18 mouse cellular contexts compared by ENCODE assay signal in genomic region chr7:143265386-143265785, GRCm38 (mm10).
DNase-seq lines count a peak whose midpoint lies in the region; ATAC-seq and TF ChIP-seq lines count a peak whose summit lies in the region.
"Had no signal": no experiment of that assay in that cellular context is flagged by ENCODE, and none has a peak within 500 bp of the region (broad histone marks: within the 10 kb centered on the region; RNA-seq: fewer than 3 reads in every experiment).

No protein-coding gene starts in this region.

- 44% methylated on average over 11 of the region's 11 CpGs for WGBS in intestine, embryonic 14.5 days
- WGBS in intestine, postnatal 0 days = 77% methylated on average over 11 of the region's 11 CpGs
- whole genome bisulfite sequencing in embryonic facial prominence, embryonic 10.5 days = 83% methylated on average over 11 of the region's 11 CpGs
- 68% methylated on average over 11 of the region's 11 CpGs for WGBS in embryonic facial prominence, embryonic 14.5 days
- WGBS in stomach, embryonic 14.5 days = 62% methylated on average over 11 of the region's 11 CpGs

- no peaks in the 10 kb centered on the region for H3K27me3 ChIP-seq in intestine, embryonic 14.5 days (replicated peaks; ENCODE audit: control insufficient read depth, insufficient read depth, low read length)
- no peaks in the 10 kb centered on the region for H3K27me3 ChIP-seq in intestine, postnatal 0 days (replicated peaks; ENCODE audit: control insufficient read depth, insufficient read depth, low read length)
- no peaks in the 10 kb centered on the region for H3K27me3 ChIP-seq in embryonic facial prominence, embryonic 10.5 days (replicated peaks; ENCODE audit: low read depth, poor library complexity, severe bottlenecking)
- H3K27me3 ChIP-seq in embryonic facial prominence, embryonic 14.5 days (replicated peaks; ENCODE audit: control insufficient read depth, insufficient read depth, low read length) = no peaks in the 10 kb centered on the region
- no peaks in the 10 kb centered on the region for H3K27me3 ChIP-seq in stomach, embryonic 14.5 days (ENCODE audit: control insufficient read depth, insufficient read depth, low read length)
- H3K27me3 ChIP-seq: limb, embryonic 13.5 days; neural tube, embryonic 12.5 days had no signal

- H3K9ac ChIP-seq in intestine, embryonic 14.5 days (ENCODE audit: low read length) = no peak overlapping the region
- H3K9ac ChIP-seq in intestine, postnatal 0 days (ENCODE audit: low read depth, low read length) = no peak overlapping the region
- no peak overlapping the region for H3K9ac ChIP-seq in embryonic facial prominence, embryonic 14.5 days (ENCODE audit: low read depth, low read length)
- H3K9ac ChIP-seq in stomach, embryonic 14.5 days (replicated peaks; ENCODE audit: low read depth, low read length) = no peak overlapping the region
- H3K9ac ChIP-seq: limb, embryonic 13.5 days; neural tube, embryonic 12.5 days had no signal

- no peaks in the 10 kb centered on the region for H3K9me3 ChIP-seq in intestine, embryonic 14.5 days (ENCODE audit: control insufficient read depth, low read length)
- H3K9me3 ChIP-seq in intestine, postnatal 0 days (ENCODE audit: control insufficient read depth) = no peaks in the 10 kb centered on the region
- H3K9me3 ChIP-seq in embryonic facial prominence, embryonic 10.5 days = no peaks in the 10 kb centered on the region
- H3K9me3 ChIP-seq in embryonic facial prominence, embryonic 14.5 days (ENCODE audit: control insufficient read depth, low read length) = no peaks in the 10 kb centered on the region
- no peaks in the 10 kb centered on the region for H3K9me3 ChIP-seq in stomach, embryonic 14.5 days (ENCODE audit: control insufficient read depth, low read depth, low read length)
- H3K9me3 ChIP-seq: limb, embryonic 13.5 days; neural tube, embryonic 12.5 days had no signal

- TF ChIP-seq CTCF in intestine, postnatal 0 days (IDR thresholded peaks at IDR 0.05; ENCODE audit: low read depth) = no peak

- peak; percentile 57 for ATAC-seq in intestine, embryonic 14.5 days (replicated peaks; ENCODE audit: low FRiP score, low TSS enrichment, low read depth)
- ATAC-seq in intestine, postnatal 0 days = no peak
- ATAC-seq in embryonic facial prominence, embryonic 14.5 days (ENCODE audit: low read depth) = no peak
- peak; percentile 64; the same call in 1 of the 2 replicates for ATAC-seq in stomach, embryonic 14.5 days (ENCODE audit: insufficient number of reproducible peaks, insufficient read depth, low FRiP score, low read depth)
- ATAC-seq: forebrain, embryonic 16.5 days had no signal

- no peak for DNase-seq in intestine, embryonic 14.5 days (ENCODE audit: low spot score)
- peak; percentile 31 for DNase-seq in embryonic facial prominence, embryonic 10.5 days (ENCODE audit: low spot score)
- peak; percentile 78 for DNase-seq in embryonic facial prominence, embryonic 14.5 days (ENCODE audit: low spot score)
- no peak for DNase-seq in lung, postnatal 36 days
- DNase-seq in left cerebral cortex, adult 8-10 months (ENCODE audit: low spot score in 2 of 2) = no peak
- DNase-seq in adrenal gland, postnatal 10 days = no peak
- DNase-seq: B cell, adult 2 months; cerebellum, adult 2 months; gastrocnemius, adult 2 months; kidney, postnatal 4 days; lung, adult 2 months; right cerebral cortex, adult 18-20 months had no signal

- H3K36me3 ChIP-seq in intestine, embryonic 14.5 days (ENCODE audit: control insufficient read depth, insufficient read depth, low read length) = no peaks in the 10 kb centered on the region
- peaks cover 12% of the 10 kb centered on the region; the same call in 1 of the 2 replicates for H3K36me3 ChIP-seq in intestine, postnatal 0 days (ENCODE audit: control insufficient read depth, insufficient read depth)
- peaks cover 81% of the 10 kb centered on the region for H3K36me3 ChIP-seq in embryonic facial prominence, embryonic 10.5 days (replicated peaks)
- H3K36me3 ChIP-seq in embryonic facial prominence, embryonic 14.5 days (ENCODE audit: control insufficient read depth, insufficient read depth, low read length) = no peaks in the 10 kb centered on the region
- H3K36me3 ChIP-seq in stomach, embryonic 14.5 days (ENCODE audit: control insufficient read depth, insufficient read depth, low read length) = no peaks in the 10 kb centered on the region
- H3K36me3 ChIP-seq: neural tube, embryonic 12.5 days had no signal

- H3K4me2 ChIP-seq in intestine, embryonic 14.5 days (ENCODE audit: low read length) = no peak overlapping the region
- H3K4me2 ChIP-seq in intestine, postnatal 0 days (replicated peaks; ENCODE audit: low read depth) = no peak overlapping the region
- H3K4me2 ChIP-seq in embryonic facial prominence, embryonic 14.5 days (ENCODE audit: low read depth, low read length) = no peak overlapping the region
- H3K4me2 ChIP-seq in stomach, embryonic 14.5 days (replicated peaks; ENCODE audit: low read depth, low read length) = no peak overlapping the region
- H3K4me2 ChIP-seq: limb, embryonic 13.5 days; midbrain, embryonic 11.5 days; neural tube, embryonic 12.5 days had no signal

- H3K4me1 ChIP-seq in intestine, embryonic 14.5 days (replicated peaks; ENCODE audit: control insufficient read depth, insufficient read depth, low read length) = peaks cover 20% of the 10 kb centered on the region
- no peaks in the 10 kb centered on the region; the same call in 1 of the 2 replicates for H3K4me1 ChIP-seq in intestine, postnatal 0 days (replicated peaks; ENCODE audit: control insufficient read depth, insufficient read depth, low read length)
- H3K4me1 ChIP-seq in embryonic facial prominence, embryonic 10.5 days = peaks cover 48% of the 10 kb centered on the region
- peaks cover 50% of the 10 kb centered on the region for H3K4me1 ChIP-seq in embryonic facial prominence, embryonic 14.5 days (ENCODE audit: control insufficient read depth, insufficient read depth, low read length)
- peaks cover 17% of the 10 kb centered on the region for H3K4me1 ChIP-seq in stomach, embryonic 14.5 days (ENCODE audit: control insufficient read depth, insufficient read depth, low read length)

- no peak overlapping the region for H3K4me3 ChIP-seq in intestine, embryonic 14.5 days (ENCODE audit: low read depth, low read length)
- H3K4me3 ChIP-seq in intestine, postnatal 0 days (ENCODE audit: low read depth, low read length) = no peak overlapping the region
- H3K4me3 ChIP-seq in embryonic facial prominence, embryonic 10.5 days = no peak overlapping the region
- no peak overlapping the region for H3K4me3 ChIP-seq in embryonic facial prominence, embryonic 14.5 days (ENCODE audit: low read depth, low read length)
- no peak overlapping the region for H3K4me3 ChIP-seq in stomach, embryonic 14.5 days (ENCODE audit: low read depth, low read length)
- H3K4me3 ChIP-seq: gastrocnemius, adult 2 months; limb, embryonic 13.5 days; neural tube, embryonic 12.5 days had no signal

- H3K27ac ChIP-seq in intestine, embryonic 14.5 days (ENCODE audit: low read depth) = peak overlapping the region; percentile 34
- no peak overlapping the region for H3K27ac ChIP-seq in intestine, postnatal 0 days (ENCODE audit: low read depth, low read length)
- no peak overlapping the region for H3K27ac ChIP-seq in embryonic facial prominence, embryonic 10.5 days (replicated peaks)
- peak overlapping the region; percentile 64 for H3K27ac ChIP-seq in embryonic facial prominence, embryonic 14.5 days (replicated peaks; ENCODE audit: low read depth, low read length)
- H3K27ac ChIP-seq in stomach, embryonic 14.5 days (ENCODE audit: low read length) = peak overlapping the region; percentile 74; the same call in 1 of the 2 replicates
- H3K27ac ChIP-seq: gastrocnemius, adult 2 months; neural tube, embryonic 12.5 days had no signal

Comparison
In these comparisons a context has a peak if more than half of its experiments do, and no peak if none do; other contexts are left out.
1. ATAC-seq: peak in intestine, embryonic 14.5 days (single experiment) and stomach, embryonic 14.5 days (single experiment); none in intestine, postnatal 0 days (single experiment) and embryonic facial prominence, embryonic 14.5 days (single experiment).
2. H3K27ac ChIP-seq: peak in intestine, embryonic 14.5 days (single experiment), embryonic facial prominence, embryonic 14.5 days (single experiment) and stomach, embryonic 14.5 days (single experiment); none in intestine, postnatal 0 days (single experiment) and embryonic facial prominence, embryonic 10.5 days (single experiment).
3. DNase-seq: peak in embryonic facial prominence, embryonic 10.5 days (single experiment) and embryonic facial prominence, embryonic 14.5 days (single experiment); none in intestine, embryonic 14.5 days (single experiment), lung, postnatal 36 days (single experiment), left cerebral cortex, adult 8-10 months (0 of 2) and adrenal gland, postnatal 10 days (single experiment).